Mouse (Mus musculus): ENCODE results near the gene Jsrp1. TPM values are rescaled to one million over a fixed set of nuclear protein-coding genes. Genes with fewer than 3 reads are reported as not detected.
A peak's percentile ranks its signal among the peaks of the same experiment; 100 is the strongest.

The Jsrp1 gene
- polyA plus RNA-seq, 1 experiment from 2014 or later, result 1.2 TPM

DNA sequence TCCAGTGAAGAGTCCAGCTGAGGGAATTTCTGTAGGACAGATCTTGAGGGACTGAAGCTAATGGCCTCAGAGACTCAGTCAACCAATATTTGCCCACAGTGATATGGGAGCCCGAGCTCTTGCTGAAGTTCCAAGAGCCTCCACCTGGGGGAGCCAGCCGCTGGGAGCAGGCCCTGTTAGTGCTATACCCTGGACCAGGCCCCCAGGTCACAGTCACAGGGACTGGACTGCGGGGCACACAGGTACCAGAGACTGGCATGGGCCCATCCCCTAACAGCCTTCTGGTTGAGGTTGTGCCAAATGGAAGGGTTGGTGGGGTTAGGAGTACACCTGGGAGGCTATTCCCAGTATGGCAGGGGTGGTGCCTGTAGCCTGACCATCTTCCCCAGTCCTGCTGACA lies 7.4 kb downstream of the Jsrp1 start:
- Histone ChIP-seq H3K9ac (0 out of 2 replicates have a peak overlapping the region, but pooled peaks have one; percentile 61), H3K9me3 (no peaks in the 10 kb centered on the region), H3K36me3 (peaks cover 42% of the 10 kb centered on the region), H3K4me2 (replicated peaks) (no peak overlapping the region), H3K27me3 (replicated peaks) (peaks cover 17% of the 10 kb centered on the region; the same call in 1 of the 2 replicates), H3K27ac (no peak overlapping the region), H3K4me3 (replicated peaks) (no peak overlapping the region), H3K4me1 (replicated peaks) (peaks cover 42% of the 10 kb centered on the region)
- 23% methylated on average over 3 of the region's 3 CpGs for WGBS
- ATAC-seq, result peak; percentile 62

DNA sequence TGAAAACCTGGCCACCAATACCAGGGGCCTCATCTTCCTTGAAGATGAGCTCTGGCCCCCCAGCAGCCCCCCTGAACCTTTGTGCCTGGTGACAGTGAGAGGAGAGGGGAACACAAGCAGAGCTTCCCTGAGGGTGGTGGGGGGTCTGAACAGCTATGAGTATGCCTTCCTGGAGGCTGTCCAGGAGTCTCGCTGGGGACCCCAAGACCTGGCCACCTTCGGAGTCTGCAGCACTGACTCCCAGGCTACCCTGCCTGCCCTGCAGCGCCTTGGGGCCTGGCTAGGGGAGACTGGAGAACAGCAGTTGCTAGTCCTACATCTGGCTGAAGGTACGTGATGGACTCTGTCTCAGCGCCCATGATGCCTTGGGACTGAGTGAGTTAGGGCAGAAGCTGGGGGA lies 8.0 kb downstream of the Jsrp1 start:
- 74% methylated on average over 5 of the region's 5 CpGs for WGBS
- no peak for ATAC-seq
- Histone ChIP-seq H3K27ac (no peak overlapping the region), H3K27me3 (replicated peaks) (peaks cover 15% of the 10 kb centered on the region; the same call in 1 of the 2 replicates), H3K9me3 (no peaks in the 10 kb centered on the region), H3K4me2 (replicated peaks) (no peak overlapping the region), H3K36me3 (peaks cover 43% of the 10 kb centered on the region), H3K4me3 (replicated peaks) (no peak overlapping the region), H3K9ac (no peak overlapping the region), H3K4me1 (replicated peaks) (peaks cover 42% of the 10 kb centered on the region)

GRCm38 (mm10) chr10:80804916-80805315 lies 8.4 kb downstream of the Jsrp1 start, which contains the start of gene Amh:
TSS of gene Amh (plus strand) at chr10:80805243.
- Histone ChIP-seq H3K27ac (no peak within 1 kb of the TSS), H3K4me2 (replicated peaks) (no peak within 1 kb of the TSS), H3K4me1 (replicated peaks) (peaks cover 43% of the 10 kb centered on the region), H3K27me3 (replicated peaks) (peaks cover 15% of the 10 kb centered on the region; the same call in 1 of the 2 replicates), H3K9ac (0 out of 2 replicates have a peak within 1 kb of the TSS, but pooled peaks have one; percentile 61), H3K4me3 (replicated peaks) (no peak within 1 kb of the TSS), H3K9me3 (no peaks in the 10 kb centered on the region), H3K36me3 (peaks cover 46% of the 10 kb centered on the region)
- no peak for ATAC-seq
- 64% methylated on average over 6 of the region's 6 CpGs for WGBS

- no peaks in the 10 kb centered on the region for H3K9me3 ChIP-seq
- peaks cover 46% of the 10 kb centered on the region for H3K36me3 ChIP-seq
- WGBS, result 100% methylated on average over 2 of the region's 2 CpGs
- H3K4me1 ChIP-seq (replicated peaks), result peaks cover 46% of the 10 kb centered on the region
- H3K9ac ChIP-seq, result no peak overlapping the region
- no peak overlapping the region for H3K27ac ChIP-seq
- H3K4me2 ChIP-seq (replicated peaks), result no peak overlapping the region
- ATAC-seq, result no peak
- H3K27me3 ChIP-seq (replicated peaks), result peaks cover 14% of the 10 kb centered on the region; the same call in 1 of the 2 replicates
- no peak overlapping the region for H3K4me3 ChIP-seq (replicated peaks)
These were observed 9.0 kb downstream of the Jsrp1 start for GRCm38 (mm10) chr10:80804340-80804739.

DNA sequence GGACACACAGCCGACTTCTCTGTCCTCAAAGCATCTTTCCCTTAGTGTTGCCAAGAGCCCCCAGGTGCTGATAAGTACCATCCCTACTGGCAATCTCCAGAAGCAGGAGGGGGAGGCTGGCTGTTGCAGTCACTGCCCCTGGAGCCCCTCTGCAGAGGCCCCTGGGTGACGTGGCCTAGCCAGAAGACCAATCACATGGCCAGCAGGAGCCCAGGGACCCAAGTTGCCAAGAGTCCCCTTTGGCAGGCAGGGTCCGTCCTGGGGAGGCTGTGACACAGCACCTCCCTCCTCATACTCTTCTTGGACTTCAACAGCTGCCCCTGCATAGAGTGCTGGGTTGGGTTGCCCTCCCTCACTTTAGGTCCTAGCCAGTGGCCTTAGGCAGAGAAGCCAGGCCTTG lies 10.3 kb downstream of the Jsrp1 start:
- no peak for ATAC-seq
- 87% methylated on average over 3 of the region's 3 CpGs for WGBS

GRCm38 (mm10) chr10:80802204-80802912 lies 10.9 kb downstream of the Jsrp1 start:
- ATAC-seq, result no peak
- Histone ChIP-seq H3K4me1 (replicated peaks) (peaks cover 27% of the 10 kb centered on the region), H3K9me3 (no peaks in the 10 kb centered on the region), H3K27me3 (replicated peaks) (0 out of 2 replicates have a peak, but pooled peaks cover 3% of the 10 kb centered on the region), H3K4me2 (replicated peaks) (no peak overlapping the region), H3K36me3 (peaks cover 46% of the 10 kb centered on the region), H3K4me3 (replicated peaks) (no peak overlapping the region), H3K9ac (no peak overlapping the region), H3K27ac (no peak overlapping the region)
- WGBS, result 85% methylated on average over 10 of the region's 10 CpGs

More for the DNA sequence above, 10.3 kb downstream of the Jsrp1 start:
- Histone ChIP-seq H3K4me3 (replicated peaks) (no peak overlapping the region), H3K27ac (no peak overlapping the region), H3K9me3 (no peaks in the 10 kb centered on the region), H3K4me2 (replicated peaks) (no peak overlapping the region), H3K9ac (no peak overlapping the region), H3K27me3 (replicated peaks) (0 out of 2 replicates have a peak, but pooled peaks cover 3% of the 10 kb centered on the region), H3K36me3 (peaks cover 46% of the 10 kb centered on the region), H3K4me1 (replicated peaks) (peaks cover 33% of the 10 kb centered on the region)

GRCm38 (mm10) chr10:80799070-80799566 lies 14.2 kb downstream of the Jsrp1 start:
- no peaks in the 10 kb centered on the region for H3K27me3 ChIP-seq (replicated peaks)
- no peak for ATAC-seq
- H3K4me2 ChIP-seq (replicated peaks), result peak overlapping the region; percentile 72
- H3K4me3 ChIP-seq (replicated peaks), result peak overlapping the region; percentile 77
- 1% methylated on average over 18 of the region's 18 CpGs for WGBS
- H3K4me1 ChIP-seq (replicated peaks), result peaks cover 27% of the 10 kb centered on the region
- H3K9ac ChIP-seq, result peak overlapping the region; percentile 93
- peak overlapping the region; percentile 96 for H3K27ac ChIP-seq
- peaks cover 50% of the 10 kb centered on the region for H3K36me3 ChIP-seq
- no peaks in the 10 kb centered on the region for H3K9me3 ChIP-seq

DNA sequence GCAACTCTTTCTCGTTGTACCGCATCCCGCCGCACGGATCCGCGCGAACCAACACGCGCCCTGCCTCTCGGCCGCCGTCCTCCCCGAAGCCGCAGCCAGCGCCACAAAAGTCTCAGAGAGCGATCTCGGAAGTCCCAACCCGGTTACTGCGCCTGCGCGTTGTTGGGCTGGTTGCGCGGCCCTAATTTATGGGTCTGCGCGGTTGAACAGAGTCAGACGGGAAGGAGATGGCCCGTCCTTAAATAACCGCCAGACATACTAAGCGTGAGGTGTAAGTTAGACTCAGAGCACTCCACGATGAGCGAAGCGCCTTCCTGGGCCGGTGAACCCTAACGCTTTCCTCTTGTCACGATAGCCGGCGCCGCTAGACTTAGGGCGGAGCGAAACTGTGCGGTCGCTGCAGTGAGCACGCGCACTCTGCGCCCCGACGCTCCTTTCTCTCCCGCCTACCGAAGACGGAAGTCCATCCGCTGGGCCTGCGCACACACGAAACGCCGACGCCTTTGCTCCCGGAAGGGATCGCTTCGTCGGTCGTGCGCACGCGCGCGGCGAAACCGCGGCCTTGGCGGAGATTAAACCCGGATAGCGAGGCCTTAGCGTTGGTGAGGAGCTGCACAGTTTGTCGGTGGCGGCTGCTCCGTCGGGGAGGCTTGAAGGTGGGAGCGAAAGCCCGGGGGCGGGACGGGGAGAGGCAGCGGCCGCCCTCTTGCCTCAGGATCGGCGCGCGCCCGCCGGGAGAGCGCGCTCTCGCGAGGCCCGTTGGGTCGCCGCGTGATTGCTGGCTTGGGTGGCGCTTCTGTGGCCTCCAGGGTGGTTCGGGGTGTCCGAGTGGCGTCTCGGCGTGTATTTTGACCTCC lies 14.9 kb downstream of the Jsrp1 start, which contains the start of the genes Sf3a2 and Plekhj1:
Gene Sf3a2 (plus strand): TSS at position 49 of the 857 bp plus-strand sequence.
Gene Plekhj1 (minus strand): TSS at position 477 of the 857 bp plus-strand sequence.
- Histone ChIP-seq H3K9ac (peak within 1 kb of the TSS; percentile 93), H3K4me3 (replicated peaks) (peak within 1 kb of the TSS; percentile 77), H3K27me3 (replicated peaks) (no peaks in the 10 kb centered on the region), H3K4me2 (replicated peaks) (peak within 1 kb of the TSS; percentile 72), H3K27ac (peak within 1 kb of the TSS; percentile 96), H3K36me3 (peaks cover 48% of the 10 kb centered on the region), H3K4me1 (replicated peaks) (peaks cover 27% of the 10 kb centered on the region), H3K9me3 (no peaks in the 10 kb centered on the region)
- WGBS, result under 1% methylated on average over 104 of the region's 104 CpGs
- peak; percentile 95 for ATAC-seq

- Histone ChIP-seq H3K4me3 (replicated peaks) (peak overlapping the region; percentile 77), H3K36me3 (peaks cover 43% of the 10 kb centered on the region), H3K4me1 (replicated peaks) (peaks cover 27% of the 10 kb centered on the region), H3K9ac (peak overlapping the region; percentile 93), H3K4me2 (replicated peaks) (peak overlapping the region; percentile 71), H3K27ac (peak overlapping the region; percentile 96), H3K27me3 (replicated peaks) (no peaks in the 10 kb centered on the region), H3K9me3 (no peaks in the 10 kb centered on the region)
- 2% methylated on average over 59 of the region's 59 CpGs for WGBS
- peak; percentile 69 for ATAC-seq
These were observed 15.8 kb downstream of the Jsrp1 start for GRCm38 (mm10) chr10:80797186-80798149.

DNA sequence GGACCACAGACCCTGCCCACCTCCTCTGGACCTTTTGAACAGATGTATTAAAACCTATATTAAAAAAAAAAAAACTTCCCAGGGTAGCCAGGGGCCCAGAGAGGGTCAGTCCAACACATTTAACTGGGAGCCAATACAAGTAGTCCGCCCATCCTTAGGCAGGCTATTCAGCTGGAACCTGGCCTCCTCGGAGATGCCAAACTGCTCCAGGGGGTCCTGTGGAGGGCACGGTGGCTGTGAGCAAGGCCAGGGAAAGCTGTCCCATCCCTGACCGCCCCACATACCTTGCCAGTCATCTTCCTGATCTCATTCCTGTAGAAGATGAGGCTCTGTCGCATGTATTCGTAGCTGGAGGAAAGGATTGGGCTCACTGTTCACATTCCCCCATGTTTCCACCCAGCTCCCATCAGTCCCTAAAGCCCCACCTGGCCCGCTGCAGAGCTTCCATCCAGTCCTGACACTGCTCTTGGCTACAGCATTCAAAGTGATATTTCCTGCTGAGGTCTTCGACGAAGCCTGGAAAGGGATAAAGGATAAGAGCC lies 16.9 kb downstream of the Jsrp1 start:
- peak overlapping the region; percentile 93; the same call in 1 of the 2 replicates for H3K9ac ChIP-seq
- peak overlapping the region; percentile 77 for H3K4me3 ChIP-seq (replicated peaks)
- no peak for ATAC-seq
- no peaks in the 10 kb centered on the region for H3K27me3 ChIP-seq (replicated peaks)
- peaks cover 42% of the 10 kb centered on the region for H3K36me3 ChIP-seq
- H3K4me1 ChIP-seq (replicated peaks), result peaks cover 31% of the 10 kb centered on the region
- no peaks in the 10 kb centered on the region for H3K9me3 ChIP-seq
- peak overlapping the region; percentile 71 for H3K4me2 ChIP-seq (replicated peaks)
- WGBS, result 81% methylated on average over 9 of the region's 9 CpGs
- no peak overlapping the region for H3K27ac ChIP-seq

DNA sequence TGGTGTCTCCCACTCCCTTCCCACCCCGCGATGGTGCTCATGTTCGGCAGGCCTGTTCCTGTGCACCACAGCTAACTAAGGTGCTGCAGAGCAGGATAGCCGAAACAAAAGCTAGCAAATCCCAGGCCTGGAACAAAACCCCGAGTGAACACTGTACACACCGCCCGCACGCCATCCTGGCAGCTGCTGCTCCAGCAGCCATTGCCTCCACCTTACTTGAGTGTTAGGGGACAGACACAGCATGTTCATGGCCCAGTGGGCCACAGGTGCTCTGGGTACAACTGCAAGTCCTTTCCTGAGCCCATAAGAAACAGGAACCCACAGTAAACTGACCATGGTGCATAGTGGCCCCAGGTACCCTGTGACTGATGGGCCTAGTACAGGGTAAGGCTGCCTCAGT lies 18.5 kb downstream of the Jsrp1 start:
- Histone ChIP-seq H3K27ac (no peak overlapping the region), H3K4me2 (replicated peaks) (no peak overlapping the region), H3K4me3 (replicated peaks) (no peak overlapping the region), H3K36me3 (peaks cover 47% of the 10 kb centered on the region), H3K9ac (no peak overlapping the region), H3K9me3 (no peaks in the 10 kb centered on the region), H3K27me3 (replicated peaks) (no peaks in the 10 kb centered on the region), H3K4me1 (replicated peaks) (peaks cover 28% of the 10 kb centered on the region)
- 81% methylated on average over 8 of the region's 8 CpGs for WGBS
- no peak for ATAC-seq
